Mouse (Mus musculus) lung, postnatal 36 days (tissue): Measurements from ENCODE around the gene Lta.

Experiments used
- DNase-seq: peaks from one replicate; pipeline ENCODE4 v3.0.0; 2022; ENCODE audit warnings: mixed read lengths

The Lta gene

GRCm38 (mm10) chr17:35178528-35178927, 26.6 kb downstream of the Lta start:
- peak; percentile 87 for DNase-seq

- no peak for DNase-seq
Observed at GRCm38 (mm10) chr17:35175968-35176367, 29.2 kb downstream of the Lta start, which contains the start of gene Aif1. TSS of gene Aif1 (minus strand) at chr17:35176068.

DNA sequence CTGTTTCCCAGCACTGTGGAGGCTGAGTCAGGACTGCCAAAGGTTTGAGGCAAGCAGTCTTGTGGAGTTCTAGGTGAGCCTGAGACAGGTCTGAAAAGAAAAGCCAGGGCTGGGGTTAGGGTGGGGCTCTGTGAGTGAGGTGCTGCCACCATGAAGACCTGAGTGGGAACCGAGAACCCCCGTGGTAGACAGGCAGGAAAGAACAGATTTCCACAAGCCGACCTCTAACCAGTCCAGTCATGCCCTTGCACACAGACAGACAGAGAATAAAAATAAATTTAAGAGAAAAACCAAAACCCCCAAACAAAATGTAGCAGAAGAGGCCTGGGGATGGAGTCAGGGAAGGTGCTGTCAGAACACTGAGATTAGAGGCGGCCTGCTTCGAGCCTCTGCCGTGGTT, 29.8 kb downstream of the Lta start:
- DNase-seq = no peak

DNA sequence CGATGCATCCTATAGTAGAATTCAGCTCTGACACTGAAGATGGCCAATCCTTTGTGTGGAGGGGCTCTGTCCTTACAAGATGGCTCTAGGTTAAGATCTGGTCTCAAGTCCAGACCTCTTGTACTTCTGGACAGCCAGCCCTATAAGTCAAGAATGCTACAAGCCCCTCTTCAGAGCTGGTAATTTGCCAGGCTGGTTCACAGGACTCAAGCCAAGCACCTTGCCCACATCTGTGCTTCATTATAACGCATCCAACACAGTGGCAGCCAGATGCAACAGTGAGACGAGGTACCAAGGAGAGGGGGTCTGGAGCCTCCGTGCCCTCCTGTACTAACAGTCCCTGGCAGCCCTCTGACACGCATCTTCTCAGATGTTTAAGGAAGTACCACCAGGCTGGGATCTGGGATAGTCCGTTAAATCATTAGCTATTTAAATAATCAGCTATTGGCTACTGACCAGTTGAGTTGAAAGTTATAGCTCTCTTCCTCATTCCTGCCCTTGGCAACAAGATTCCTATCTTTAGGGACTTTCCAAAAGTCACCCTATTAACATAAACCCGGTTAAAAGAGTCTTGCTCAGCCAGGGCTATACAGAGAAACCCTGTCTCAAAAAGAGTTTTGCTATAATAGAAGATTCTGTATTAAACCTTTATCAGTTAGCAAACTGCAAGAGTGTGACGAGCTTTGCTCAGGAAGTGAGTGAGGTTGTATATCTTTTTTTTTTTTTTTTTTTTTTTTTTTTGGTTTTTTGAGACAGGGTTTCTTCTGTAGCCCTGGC, 30.8 kb downstream of the Lta start:
- DNase-seq = no peak

DNA sequence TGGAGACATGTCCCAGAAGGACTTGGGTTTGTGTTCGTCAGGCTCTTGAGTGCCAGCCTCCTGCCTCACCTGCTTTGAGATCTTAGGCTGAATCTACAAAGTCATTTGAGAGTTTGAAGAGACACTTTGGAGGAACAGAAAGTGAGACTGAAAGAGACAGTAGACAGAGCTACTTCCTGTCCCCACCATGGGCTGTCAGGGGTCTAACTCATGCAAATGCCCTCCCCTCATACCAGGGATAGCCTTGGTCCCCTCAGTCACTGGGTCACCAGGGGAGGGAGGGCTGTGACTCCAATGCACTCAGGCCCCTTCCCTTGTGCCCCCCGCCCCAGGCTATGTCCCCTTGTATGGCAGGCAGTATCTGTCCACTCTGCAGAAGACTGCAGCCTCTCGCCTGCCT, 31.8 kb downstream of the Lta start:
- no peak for DNase-seq

DNA sequence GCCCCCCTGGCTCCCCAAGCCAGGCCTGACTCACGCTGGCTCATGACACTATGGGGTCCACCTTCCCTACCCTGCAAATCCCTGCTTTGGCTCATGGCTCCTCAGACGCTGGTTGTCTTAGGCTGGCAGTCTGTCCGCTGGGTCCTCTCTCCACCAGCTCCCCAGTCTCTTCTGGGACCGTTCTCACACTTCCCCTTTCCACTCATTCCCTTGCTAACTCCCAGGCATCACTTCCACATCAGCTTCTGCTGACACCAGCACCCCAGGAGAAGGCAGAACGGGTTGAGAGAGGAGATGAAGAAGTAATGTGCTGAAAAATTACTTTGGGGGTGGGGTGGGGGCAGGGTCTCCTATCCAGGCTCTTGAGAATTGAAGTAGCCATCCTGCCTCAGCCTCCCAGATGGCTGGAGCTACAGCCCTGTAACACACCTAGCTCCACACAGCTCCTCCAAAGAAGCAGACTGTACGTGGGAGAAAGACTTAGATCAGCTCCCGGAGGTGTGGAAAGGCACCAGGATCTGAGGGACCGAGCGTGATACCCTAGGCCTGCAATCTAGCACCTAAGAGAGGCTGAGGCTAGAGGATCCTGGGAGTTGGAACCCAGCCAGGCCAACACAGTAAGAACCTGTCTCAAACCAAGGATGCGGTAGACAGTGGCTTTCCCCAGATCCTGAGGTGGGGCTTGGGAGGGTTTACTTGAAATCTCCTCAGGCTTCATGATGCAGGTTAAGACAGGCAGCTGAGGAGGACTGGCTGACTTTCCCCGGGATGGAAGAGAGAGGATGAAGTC, 32.5 kb downstream of the Lta start:
- peak; percentile 13 for DNase-seq

DNA sequence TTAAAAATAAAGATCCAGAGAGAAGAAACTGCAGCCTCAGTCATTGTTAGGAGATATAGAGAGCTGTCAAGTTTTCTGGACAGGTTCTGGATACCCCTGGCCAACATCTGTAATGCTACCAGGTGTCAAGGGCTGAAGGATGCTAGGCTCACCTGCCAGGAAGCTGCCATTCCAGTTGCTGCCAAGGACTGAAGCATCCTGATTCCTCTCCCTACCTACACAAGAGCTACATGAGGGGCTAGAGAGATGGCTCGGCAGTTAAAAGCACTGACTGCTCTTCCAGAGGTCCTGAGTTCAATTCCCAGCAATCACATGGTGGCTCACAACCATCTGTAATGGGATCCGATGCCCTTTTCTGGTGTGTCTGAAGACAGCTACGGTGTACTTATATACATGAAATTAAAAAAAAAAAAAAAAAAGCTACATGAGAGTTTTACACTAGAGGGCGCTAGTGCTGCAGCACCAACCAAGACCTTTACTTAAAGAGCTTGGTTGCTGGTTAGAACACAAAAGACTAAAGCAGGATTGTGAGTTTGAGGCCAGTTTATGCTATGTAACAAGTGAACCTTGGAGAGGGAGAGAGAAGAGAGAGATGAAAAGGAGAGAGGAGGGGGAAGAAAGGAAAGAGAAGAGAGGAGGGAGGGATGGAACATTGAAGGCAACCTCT, 36.5 kb downstream of the Lta start:
- peak; percentile 72 for DNase-seq

DNA sequence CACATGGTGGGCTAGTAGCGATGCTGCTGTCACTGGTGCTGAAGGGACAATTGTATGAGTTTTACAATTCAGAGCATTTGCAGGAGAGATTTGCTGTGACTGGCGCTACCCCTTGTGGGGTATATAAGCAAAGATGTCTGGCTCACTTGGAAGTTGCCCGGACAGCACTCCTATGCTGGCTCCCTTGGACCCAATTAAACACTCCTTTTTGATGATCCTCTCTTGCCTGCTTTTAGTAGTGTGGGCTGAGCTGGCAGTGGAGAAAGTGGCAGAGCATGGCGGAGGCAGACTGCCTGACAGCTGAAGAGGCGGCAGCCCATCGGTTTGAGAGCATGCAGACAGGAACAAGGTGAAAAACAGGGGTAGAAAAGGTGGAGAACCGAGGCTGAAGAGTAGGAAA, 37.4 kb downstream of the Lta start:
- DNase-seq = no peak

DNA sequence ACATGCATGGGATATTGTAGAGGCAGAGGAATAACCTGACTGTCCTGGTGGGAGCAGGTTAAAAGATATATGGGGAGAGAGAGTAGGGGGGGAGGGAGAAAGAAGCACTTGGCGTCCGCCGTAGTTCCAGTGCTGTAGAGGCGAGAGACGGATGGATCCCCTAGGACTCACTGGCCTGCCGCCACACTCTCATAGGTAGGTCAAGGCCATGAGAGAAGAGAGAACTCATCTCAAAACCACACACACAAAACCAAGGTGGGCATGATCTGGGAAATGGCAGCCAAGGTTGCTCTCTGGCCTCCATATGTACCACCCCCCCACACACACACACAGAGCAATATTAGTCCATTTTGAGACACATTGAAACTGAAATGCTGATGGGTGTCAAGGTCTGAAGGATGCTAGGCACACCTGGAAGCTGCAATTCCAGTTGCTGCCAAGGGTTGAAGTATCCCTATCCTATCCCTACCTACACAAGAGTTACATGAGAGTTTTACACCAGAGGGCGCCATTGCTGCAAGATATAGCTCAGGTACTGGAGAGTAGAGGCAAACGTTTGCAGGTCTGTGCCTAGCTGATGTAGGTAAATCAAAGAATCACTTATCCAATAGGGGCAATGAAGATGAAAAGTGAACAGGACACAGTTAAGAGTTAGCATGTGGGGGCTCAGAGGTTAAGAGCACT, 38.7 kb downstream of the Lta start:
- peak; percentile 94 for DNase-seq

- no peak for DNase-seq
Observed at GRCm38 (mm10) chr17:35165451-35166155, 39.5 kb downstream of the Lta start.

DNA sequence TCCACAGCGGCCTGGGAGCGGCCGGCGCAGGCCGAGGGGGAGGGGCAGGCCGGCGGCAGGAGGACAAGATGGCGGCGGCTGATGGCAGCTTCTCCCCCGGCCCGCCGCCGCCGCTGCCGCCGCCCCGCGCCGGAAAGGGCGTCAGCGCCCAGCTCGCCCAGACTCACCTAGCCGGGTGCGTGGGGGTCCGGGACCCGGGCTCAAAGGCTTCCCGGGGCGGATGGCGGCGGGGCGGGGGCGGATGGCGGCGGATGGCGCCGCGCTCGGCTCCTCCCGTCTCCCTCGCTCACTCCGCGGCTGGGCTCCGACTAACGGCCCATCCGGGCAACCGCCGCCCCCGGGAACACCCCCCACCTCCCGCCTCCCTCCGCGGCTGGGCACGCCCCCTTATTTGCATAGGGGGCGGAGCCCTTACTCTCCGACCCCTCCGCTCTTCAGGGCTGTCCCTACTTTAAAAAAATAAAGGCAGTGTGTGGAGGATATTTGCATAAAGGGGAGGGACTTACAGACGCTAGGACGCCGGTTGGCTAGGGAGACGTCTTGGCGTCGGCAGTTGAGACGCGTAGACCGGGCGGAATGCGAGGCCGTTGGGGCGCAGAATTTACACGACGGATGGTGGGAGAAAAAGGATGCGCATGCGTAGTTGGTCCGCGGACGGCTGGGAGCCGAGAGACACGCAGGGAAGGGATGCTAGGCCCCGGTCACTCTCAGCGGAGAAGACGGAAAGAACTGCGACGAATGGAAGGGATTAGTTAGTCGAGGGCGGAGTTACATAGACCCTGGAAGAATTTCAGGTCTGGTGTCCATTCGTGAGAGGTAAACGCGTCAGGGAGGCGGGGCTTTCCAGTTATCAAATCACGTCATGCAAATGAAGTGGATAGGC, 40.3 kb downstream of the Lta start, which contains the start of gene Prrc2a:
TSS of gene Prrc2a (minus strand) at position 330 of the 883 bp plus-strand sequence.
- DNase-seq = peak; percentile 98

DNA sequence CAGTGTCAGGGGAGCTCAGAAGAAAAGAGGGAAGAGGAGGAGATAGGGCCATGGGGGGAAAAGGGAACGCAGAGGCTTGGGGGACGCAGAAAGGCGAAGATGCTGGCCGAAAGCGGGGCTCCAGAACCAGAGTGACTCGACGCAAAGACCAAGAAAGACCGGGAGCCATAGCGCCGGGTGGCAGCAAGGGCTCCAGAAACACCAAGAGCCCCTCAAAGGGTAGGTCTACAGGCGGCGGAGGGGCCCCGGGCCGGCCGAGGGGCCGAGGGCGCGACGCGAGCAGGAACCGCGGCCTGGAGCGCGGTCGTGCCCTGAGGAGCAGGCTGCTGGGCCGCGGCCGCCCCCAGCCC, 41.0 kb downstream of the Lta start:
- peak; percentile 10 for DNase-seq

- peak; percentile 5 for DNase-seq
Observed at GRCm38 (mm10) chr17:35163326-35164081, 41.6 kb downstream of the Lta start.

GRCm38 (mm10) chr17:35162730-35163129, 42.4 kb downstream of the Lta start:
- DNase-seq = peak; percentile 61

GRCm38 (mm10) chr17:35162121-35162520, 43.0 kb downstream of the Lta start:
- DNase-seq = no peak

DNA sequence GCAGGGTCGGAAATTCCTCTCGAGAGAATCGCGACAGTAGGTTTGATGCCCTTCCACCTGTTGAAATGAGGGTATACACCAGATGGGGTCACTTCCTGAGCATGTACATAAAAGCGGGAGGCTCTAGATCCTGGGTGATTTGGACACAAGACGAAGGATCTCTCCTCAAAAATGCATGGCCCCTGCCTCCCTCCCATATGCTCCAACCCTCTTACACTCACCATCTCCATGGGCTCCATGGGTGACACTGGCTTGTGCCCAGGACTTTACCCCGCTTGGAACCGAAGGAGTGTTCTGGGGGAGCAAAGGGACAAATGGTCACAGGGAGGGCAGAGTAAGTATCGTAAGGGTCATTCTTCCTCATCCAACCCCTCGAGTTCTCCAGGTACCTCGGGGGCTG, 43.7 kb downstream of the Lta start:
- no peak for DNase-seq

DNA sequence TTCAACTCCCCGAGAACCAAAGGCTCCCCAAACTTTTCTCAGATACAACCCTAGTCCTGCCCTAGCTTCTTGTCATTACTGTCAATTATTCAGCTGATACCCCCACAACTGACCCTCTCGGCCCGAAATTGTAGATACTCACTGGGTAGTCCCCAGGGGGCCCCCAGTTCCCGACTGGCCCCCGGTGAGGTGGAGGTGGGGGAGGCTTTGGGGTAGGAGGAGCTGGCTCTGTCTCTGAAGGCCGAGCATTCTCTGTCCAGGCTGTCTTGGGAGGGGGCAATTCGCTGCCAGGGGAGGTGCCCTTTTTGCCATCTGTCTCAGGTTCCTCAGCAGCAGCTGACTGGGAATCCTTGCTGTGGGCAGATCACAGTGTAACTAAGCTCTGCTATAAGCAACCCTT, 45.5 kb downstream of the Lta start:
- DNase-seq = no peak

- DNase-seq = no peak
Observed at GRCm38 (mm10) chr17:35158850-35159593, 46.1 kb downstream of the Lta start.

GRCm38 (mm10) chr17:35157661-35158175, 47.4 kb downstream of the Lta start:
- DNase-seq = no peak

DNA sequence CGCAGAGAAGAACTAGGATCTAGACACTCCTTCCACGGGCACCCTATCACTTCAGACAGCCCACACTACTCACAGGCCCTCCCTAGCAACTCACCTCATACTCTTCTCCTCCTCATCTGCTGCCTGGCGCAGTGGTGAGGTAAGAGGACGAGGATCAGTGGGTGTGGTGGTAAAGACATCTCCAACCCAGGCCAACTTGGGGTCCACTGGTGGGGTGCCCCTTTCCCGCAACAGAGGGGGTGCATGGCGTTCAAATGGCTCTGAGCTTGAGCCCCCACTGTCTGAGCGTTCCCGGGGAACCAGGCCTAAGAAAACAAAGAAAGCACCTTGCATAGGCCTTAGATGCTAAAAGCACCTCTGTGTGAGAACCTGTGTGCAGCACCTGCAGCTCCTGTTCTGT, 47.9 kb downstream of the Lta start:
- DNase-seq = no peak
